20 mouse cellular contexts compared by ENCODE assay signal in the genomic region with DNA sequence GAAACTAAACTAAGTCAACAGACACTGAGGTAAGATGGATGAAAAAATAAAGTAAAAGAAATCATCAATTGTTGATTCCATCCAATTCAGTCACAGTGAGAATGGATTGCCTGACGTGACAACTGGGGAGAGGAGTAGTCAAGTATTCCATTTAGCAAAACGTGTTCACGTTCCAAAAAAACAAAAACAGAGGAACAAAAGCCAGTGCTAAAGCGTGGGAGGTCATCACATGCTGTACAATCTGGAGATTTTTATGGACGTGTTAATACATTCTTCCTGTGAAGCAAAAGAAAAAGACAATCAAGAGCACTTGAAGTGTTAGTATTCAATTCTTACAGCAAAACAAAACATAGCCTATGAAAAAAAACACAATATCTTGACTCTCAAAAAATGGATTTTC.
DNase-seq lines count a peak whose midpoint lies in the region; ATAC-seq and TF ChIP-seq lines count a peak whose summit lies in the region.
"Had no signal": no experiment of that assay in that cellular context is flagged by ENCODE, and none has a peak within 500 bp of the region (broad histone marks: within the 10 kb centered on the region; RNA-seq: fewer than 3 reads in every experiment).

No protein-coding gene starts in this region.

- 47% methylated on average over 5 of the region's 5 CpGs for WGBS in forebrain, embryonic 15.5 days

- H3K9me3 ChIP-seq in forebrain, embryonic 15.5 days: no peaks in the 10 kb centered on the region
- H3K9me3 ChIP-seq: embryonic facial prominence, embryonic 15.5 days; forebrain, embryonic 10.5 days; heart, embryonic 10.5 days; hindbrain, embryonic 13.5 days had no signal

- no peak overlapping the region for H3K4me2 ChIP-seq in forebrain, embryonic 15.5 days (replicated peaks)
- H3K4me2 ChIP-seq: embryonic facial prominence, embryonic 15.5 days; hindbrain, embryonic 13.5 days had no signal

- H3K4me1 ChIP-seq in forebrain, embryonic 15.5 days: no peaks in the 10 kb centered on the region
- H3K4me1 ChIP-seq: embryonic facial prominence, embryonic 15.5 days; heart, embryonic 10.5 days; hindbrain, embryonic 13.5 days had no signal

- peak; percentile 2 for DNase-seq in retina, embryonic 14.5 days (ENCODE audit: low spot score)
- no peak for DNase-seq in retina, postnatal 1 day
- DNase-seq in layer of hippocampus, adult 2 months (ENCODE audit: low spot score in 2 of 2): peak; percentile 44 to 54
- peak; percentile 49 for DNase-seq in layer of hippocampus, adult 9-11 months
- no peak for DNase-seq in lung, postnatal 4 days
- DNase-seq: adrenal gland, postnatal 14 days; cerebellum, adult 18-20 months; cerebellum, postnatal 10 days; embryo, embryonic 11 days; gastrocnemius, postnatal 36 days; heart, adult 18-20 months; heart, postnatal 14 days had no signal

- H3K9ac ChIP-seq in forebrain, embryonic 15.5 days (replicated peaks): no peak overlapping the region
- H3K9ac ChIP-seq: embryonic facial prominence, embryonic 15.5 days; hindbrain, embryonic 13.5 days had no signal

- H3K4me3 ChIP-seq in layer of hippocampus, adult 2 months: no peak overlapping the region
- no peak overlapping the region for H3K4me3 ChIP-seq in forebrain, embryonic 15.5 days
- H3K4me3 ChIP-seq: embryonic facial prominence, embryonic 15.5 days; erythroblast, embryonic 14.5 days; forebrain, embryonic 10.5 days; heart, embryonic 10.5 days; hindbrain, embryonic 13.5 days had no signal

- no peaks in the 10 kb centered on the region for H3K36me3 ChIP-seq in forebrain, embryonic 15.5 days
- H3K36me3 ChIP-seq: embryonic facial prominence, embryonic 15.5 days; forebrain, embryonic 10.5 days; heart, embryonic 10.5 days; hindbrain, embryonic 13.5 days had no signal

- ATAC-seq in forebrain, embryonic 15.5 days (replicated peaks): no peak
- ATAC-seq: forebrain, embryonic 14.5 days; hindbrain, postnatal 0 days had no signal

- 0 out of 2 replicates have a peak overlapping the region, but pooled peaks have one; percentile 14 for H3K27ac ChIP-seq in layer of hippocampus, adult 2 months
- no peak overlapping the region for H3K27ac ChIP-seq in forebrain, embryonic 15.5 days (replicated peaks)
- H3K27ac ChIP-seq: embryonic facial prominence, embryonic 15.5 days; forebrain, embryonic 10.5 days; heart, embryonic 10.5 days; hindbrain, embryonic 13.5 days; hindbrain, postnatal 0 days had no signal

- no peak for TF ChIP-seq CTCF in layer of hippocampus, adult 2 months (conservative IDR thresholded peaks at IDR 0.05)

- H3K27me3 ChIP-seq in forebrain, embryonic 15.5 days: no peaks in the 10 kb centered on the region
- H3K27me3 ChIP-seq: embryonic facial prominence, embryonic 15.5 days; hindbrain, embryonic 13.5 days had no signal

Comparison
In these comparisons a context has a peak if more than half of its experiments do, and no peak if none do; other contexts are left out.
1. DNase-seq: peak in retina, embryonic 14.5 days (single experiment), layer of hippocampus, adult 2 months (2 of 2) and layer of hippocampus, adult 9-11 months (single experiment); none in retina, postnatal 1 day (single experiment) and lung, postnatal 4 days (0 of 2).